Mouse (Mus musculus): ENCODE measurements around the gene Samd10.

DNA sequence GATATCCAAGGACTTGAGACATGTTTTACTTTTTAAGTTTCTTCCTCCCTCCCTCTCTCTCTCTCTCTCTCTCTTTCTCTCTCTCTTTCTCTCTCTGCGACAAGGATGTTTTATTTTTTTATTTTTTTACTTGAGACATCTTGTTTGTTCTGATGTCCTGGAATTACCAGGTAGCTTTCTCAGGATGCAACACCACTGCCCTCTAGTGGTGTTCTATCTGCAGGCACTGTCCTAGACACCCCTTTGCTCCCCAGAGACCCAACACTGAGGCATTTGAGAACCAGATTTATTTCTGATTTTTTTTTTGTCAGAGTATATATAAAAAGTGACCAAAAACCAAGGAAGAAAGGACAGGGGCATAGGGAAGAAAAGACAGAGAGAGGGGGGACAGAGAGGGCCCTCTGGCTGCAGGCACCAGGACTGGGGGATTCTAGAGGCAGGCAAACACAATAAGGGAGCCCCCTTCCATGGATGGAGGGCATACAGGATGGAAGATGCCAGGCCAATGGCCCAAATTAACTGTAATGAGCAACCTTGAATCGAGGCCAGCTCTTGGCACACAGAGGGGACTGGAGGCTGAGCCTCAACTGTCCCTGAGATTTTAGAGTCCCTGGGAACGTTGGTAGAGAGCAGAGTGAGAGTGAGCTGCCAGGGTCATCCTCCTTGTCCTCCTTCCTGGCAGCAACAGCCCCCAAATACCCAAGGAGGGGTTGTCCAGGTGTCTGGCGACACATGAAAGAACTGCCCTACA, 3.9 kb downstream of the Samd10 start:
- TF ChIP-seq CTCF (IDR thresholded peaks at IDR 0.05; ENCODE audit: insufficient read depth, low read length): peak; percentile 64
- TF ChIP-seq POLR2A (IDR thresholded peaks at IDR 0.05; ENCODE audit: borderline replicate concordance, extremely low read depth, low read depth, low read length): no peak

Measured in lung, adult 2 months (tissue).